Mouse (Mus musculus): Measurements from ENCODE around the gene Kcnh4. TPM values are rescaled to one million over a fixed set of nuclear protein-coding genes. Genes with fewer than 3 reads are reported as not detected.

Kcnh4 gene
- polyA plus RNA-seq, 1 experiment: 0.38 TPM

DNA sequence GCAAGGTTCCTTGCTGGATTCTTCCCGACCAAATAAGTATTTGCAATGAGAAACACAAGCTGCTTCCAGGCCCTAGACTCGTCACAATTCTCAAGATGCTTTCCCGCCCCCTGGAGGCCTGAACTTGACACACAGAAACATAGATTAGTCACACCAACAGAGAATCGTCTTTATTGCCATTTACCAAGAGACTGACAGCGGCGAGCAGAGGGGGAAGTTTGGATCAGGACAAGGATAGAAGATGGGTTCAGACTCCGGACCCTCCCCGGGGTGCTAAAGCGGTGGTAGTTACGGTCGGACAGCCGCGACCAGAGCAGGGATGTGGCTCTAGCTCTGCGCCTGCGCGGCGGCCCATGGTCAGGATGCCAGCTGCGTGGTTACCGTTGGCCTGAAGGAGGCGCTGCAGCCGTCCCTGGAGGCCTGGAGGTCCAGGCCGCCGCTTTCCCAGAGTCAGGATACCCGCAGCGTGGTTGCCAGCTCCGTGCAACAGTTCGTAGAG is 1.9 kb upstream of the Kcnh4 start:
- no peak overlapping the region for H3K27ac ChIP-seq (ENCODE audit: insufficient read depth, low read length)
- peak overlapping the region; percentile 56 for H3K4me3 ChIP-seq (replicated peaks; ENCODE audit: insufficient read depth, low read depth, low read length)
- 1% methylated on average over 27 of the region's 27 CpGs for WGBS
- DNase-seq: peak; percentile 86 to 94
- H3K27me3 ChIP-seq (ENCODE audit: control insufficient read depth, insufficient read depth, low read length): no peaks in the 10 kb centered on the region
- peak; percentile 28; the same call in 1 of the 2 replicates for TF ChIP-seq POLR2A (IDR thresholded peaks at IDR 0.05; ENCODE audit: borderline replicate concordance, insufficient read depth, low read length)
- peak; percentile 68 for TF ChIP-seq CTCF (IDR thresholded peaks at IDR 0.05; ENCODE audit: borderline replicate concordance, insufficient read depth, low read depth, low read length)
- H3K4me1 ChIP-seq (ENCODE audit: control insufficient read depth, insufficient read depth, low read length): no peaks in the 10 kb centered on the region

DNA sequence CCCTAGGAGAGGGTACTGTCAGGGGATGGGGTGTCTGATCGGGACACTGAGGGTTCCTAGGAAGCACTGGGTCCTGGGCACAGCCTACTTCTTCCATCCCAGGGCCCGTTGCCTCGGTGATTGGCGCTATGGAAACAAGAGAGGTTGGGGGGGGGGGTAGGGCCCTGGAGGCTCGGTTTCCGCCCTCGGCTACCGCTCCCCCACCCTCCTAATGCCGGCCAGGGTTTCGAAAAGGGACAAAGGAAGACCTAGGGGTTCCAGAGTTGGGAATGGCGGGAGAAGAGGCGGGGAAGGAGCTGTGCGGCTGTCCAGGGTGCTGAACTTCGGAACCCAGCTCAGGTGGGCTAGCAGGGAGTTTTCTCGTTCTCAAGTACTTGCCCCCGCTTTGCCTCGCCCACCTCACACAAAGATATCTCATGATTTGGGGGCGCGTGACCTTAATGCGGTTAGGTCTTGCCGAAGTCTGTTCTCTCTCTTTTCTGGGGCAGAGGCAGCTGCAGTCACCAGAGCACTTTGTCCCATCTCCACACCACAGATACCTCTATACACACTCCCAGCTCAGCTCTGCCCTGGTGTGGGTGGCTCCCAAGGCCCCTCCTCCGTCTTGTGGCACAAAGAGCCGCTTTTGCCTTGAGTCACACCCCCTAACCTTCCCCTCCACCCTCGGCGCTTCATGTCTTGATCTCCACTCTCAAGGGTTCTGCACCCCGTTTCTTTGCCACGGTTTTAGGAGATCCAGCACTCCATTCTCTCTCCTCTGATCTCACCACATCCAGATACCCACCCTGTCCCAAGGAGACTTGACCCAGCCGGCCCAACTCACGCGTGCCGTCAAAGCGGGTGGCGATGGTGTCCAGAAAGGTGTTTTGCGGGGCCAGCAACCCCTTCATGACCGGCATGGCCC is 783 bp downstream of the Kcnh4 start:
- DNase-seq: no peak
- no peaks in the 10 kb centered on the region for H3K4me1 ChIP-seq (ENCODE audit: control insufficient read depth, insufficient read depth, low read length)
- TF ChIP-seq CTCF (IDR thresholded peaks at IDR 0.05; ENCODE audit: borderline replicate concordance, insufficient read depth, low read depth, low read length) (no peak), POLR2A (IDR thresholded peaks at IDR 0.05; ENCODE audit: borderline replicate concordance, insufficient read depth, low read length) (no peak)
- H3K4me3 ChIP-seq (replicated peaks; ENCODE audit: insufficient read depth, low read depth, low read length): peak overlapping the region; percentile 16
- 15% methylated on average over 35 of the region's 35 CpGs for WGBS
- no peaks in the 10 kb centered on the region for H3K27me3 ChIP-seq (ENCODE audit: control insufficient read depth, insufficient read depth, low read length)
- no peak overlapping the region for H3K27ac ChIP-seq (ENCODE audit: insufficient read depth, low read length)

DNA sequence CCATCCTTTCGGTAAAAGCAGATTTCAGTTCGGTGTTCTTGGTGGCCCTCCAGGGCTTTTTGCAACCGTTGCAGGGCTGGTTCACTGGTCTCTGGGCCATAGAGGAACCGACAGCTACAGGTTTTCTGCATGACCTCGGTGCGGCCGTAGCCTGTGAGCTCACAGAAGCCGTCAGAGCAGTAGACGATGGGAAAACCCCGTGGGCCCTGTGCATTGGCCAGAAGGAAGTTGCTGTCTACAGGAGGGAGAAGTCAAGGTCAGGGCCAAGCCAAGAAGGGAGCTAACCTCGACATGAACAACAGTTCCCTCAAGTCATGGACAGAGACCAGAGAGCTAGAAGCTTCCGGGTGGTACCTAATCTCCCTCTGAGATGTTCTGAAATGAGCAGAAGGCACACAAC is 2.2 kb downstream of the Kcnh4 start:
- no peaks in the 10 kb centered on the region for H3K4me1 ChIP-seq (ENCODE audit: control insufficient read depth, insufficient read depth, low read length)
- no peak for DNase-seq
- TF ChIP-seq CTCF (IDR thresholded peaks at IDR 0.05; ENCODE audit: borderline replicate concordance, insufficient read depth, low read depth, low read length): no peak
- TF ChIP-seq POLR2A (IDR thresholded peaks at IDR 0.05; ENCODE audit: borderline replicate concordance, insufficient read depth, low read length): no peak
- no peak overlapping the region for H3K27ac ChIP-seq (ENCODE audit: insufficient read depth, low read length)
- H3K4me3 ChIP-seq (replicated peaks; ENCODE audit: insufficient read depth, low read depth, low read length): no peak overlapping the region
- H3K27me3 ChIP-seq (ENCODE audit: control insufficient read depth, insufficient read depth, low read length): no peaks in the 10 kb centered on the region
- 89% methylated on average over 12 of the region's 12 CpGs for WGBS

DNA sequence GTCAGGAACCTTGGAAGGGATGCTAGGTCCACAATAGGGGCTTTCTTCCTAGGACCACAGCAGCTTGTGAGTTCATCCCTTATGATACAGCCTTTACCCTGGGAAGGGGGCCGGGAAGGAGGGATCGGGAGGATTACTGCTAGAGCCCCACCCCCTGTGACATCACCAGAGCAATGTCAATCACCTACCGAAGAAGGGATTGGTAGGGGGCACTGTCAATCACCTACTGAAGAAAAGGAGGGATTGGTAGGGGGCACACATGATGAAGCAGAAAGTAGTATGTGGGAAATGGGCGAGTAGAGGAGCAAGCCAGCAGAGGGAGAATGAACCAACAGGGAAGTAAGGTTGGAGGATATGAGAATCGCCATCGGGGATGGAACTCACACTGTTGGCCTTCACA is 3.3 kb downstream of the Kcnh4 start:
- Histone ChIP-seq H3K27me3 (ENCODE audit: control insufficient read depth, insufficient read depth, low read length) (no peaks in the 10 kb centered on the region), H3K4me1 (ENCODE audit: control insufficient read depth, insufficient read depth, low read length) (no peaks in the 10 kb centered on the region), H3K4me3 (replicated peaks; ENCODE audit: insufficient read depth, low read depth, low read length) (no peak overlapping the region), H3K27ac (ENCODE audit: insufficient read depth, low read length) (no peak overlapping the region)
- no peak for DNase-seq
- no peak for TF ChIP-seq CTCF (IDR thresholded peaks at IDR 0.05; ENCODE audit: borderline replicate concordance, insufficient read depth, low read depth, low read length)
- TF ChIP-seq POLR2A (IDR thresholded peaks at IDR 0.05; ENCODE audit: borderline replicate concordance, insufficient read depth, low read length): no peak
- WGBS: 70% methylated on average over 6 of the region's 6 CpGs

DNA sequence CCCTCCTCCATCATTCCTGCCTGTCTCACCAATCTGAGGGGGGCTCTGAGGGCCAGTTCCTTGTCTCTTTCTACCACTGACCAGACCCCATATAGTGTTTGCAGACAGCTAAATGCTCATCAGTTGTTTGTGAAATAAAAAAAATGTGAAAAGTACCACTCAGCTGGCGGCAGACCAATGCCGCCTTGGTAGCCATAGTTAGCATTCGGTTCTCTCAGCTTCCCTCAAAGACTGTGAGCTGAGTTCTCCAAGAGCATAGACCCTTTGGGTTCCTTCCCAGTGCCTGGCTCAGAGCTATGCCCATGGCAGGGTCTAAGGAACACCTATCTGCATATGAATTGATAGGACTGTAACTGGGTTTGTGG is 5.1 kb downstream of the Kcnh4 start:
- H3K4me3 ChIP-seq (replicated peaks; ENCODE audit: insufficient read depth, low read depth, low read length): no peak overlapping the region
- no peak overlapping the region for H3K27ac ChIP-seq (ENCODE audit: insufficient read depth, low read length)
- H3K27me3 ChIP-seq (ENCODE audit: control insufficient read depth, insufficient read depth, low read length): no peaks in the 10 kb centered on the region
- no peaks in the 10 kb centered on the region for H3K4me1 ChIP-seq (ENCODE audit: control insufficient read depth, insufficient read depth, low read length)
- DNase-seq: no peak
- 80% methylated on average over 3 of the region's 3 CpGs for WGBS
- no peak for TF ChIP-seq CTCF (IDR thresholded peaks at IDR 0.05; ENCODE audit: borderline replicate concordance, insufficient read depth, low read depth, low read length)
- TF ChIP-seq POLR2A (IDR thresholded peaks at IDR 0.05; ENCODE audit: borderline replicate concordance, insufficient read depth, low read length): no peak

DNA sequence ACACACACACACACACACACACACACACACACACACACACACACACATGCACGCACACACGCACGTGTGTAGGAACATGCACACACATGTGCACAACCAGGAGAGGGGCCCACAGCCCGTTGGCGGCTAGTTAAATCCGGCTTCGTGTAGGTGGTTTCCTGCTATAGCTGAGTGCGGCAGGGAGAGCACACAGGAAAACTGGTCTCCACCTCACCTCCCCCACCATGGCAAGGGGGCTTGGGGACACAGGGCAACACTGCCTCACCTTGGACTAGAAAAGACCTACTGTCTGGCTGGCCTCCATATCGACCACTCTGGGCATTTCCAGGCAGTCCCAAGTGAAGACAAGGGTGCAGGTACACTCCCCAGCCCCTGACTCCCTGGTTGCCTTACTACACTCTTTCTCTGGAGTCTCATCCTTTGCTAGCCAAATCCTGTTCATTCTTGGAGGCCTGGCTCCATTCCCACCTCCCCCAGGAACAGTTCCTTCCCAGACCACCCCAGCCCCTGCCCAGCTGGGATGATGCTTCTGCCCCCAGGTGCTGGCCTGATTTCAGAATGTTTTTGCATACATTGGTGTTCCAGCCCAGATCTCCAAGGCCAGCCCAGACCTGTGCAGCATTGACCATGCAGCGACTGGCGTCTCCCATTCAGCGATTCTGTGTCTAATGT is 5.6 kb downstream of the Kcnh4 start:
- H3K27ac ChIP-seq (ENCODE audit: insufficient read depth, low read length): no peak overlapping the region
- 78% methylated on average over 12 of the region's 12 CpGs for WGBS
- H3K4me3 ChIP-seq (replicated peaks; ENCODE audit: insufficient read depth, low read depth, low read length): no peak overlapping the region
- H3K4me1 ChIP-seq (ENCODE audit: control insufficient read depth, insufficient read depth, low read length): no peaks in the 10 kb centered on the region
- DNase-seq: no peak
- H3K27me3 ChIP-seq (ENCODE audit: control insufficient read depth, insufficient read depth, low read length): no peaks in the 10 kb centered on the region
- TF ChIP-seq POLR2A (IDR thresholded peaks at IDR 0.05; ENCODE audit: borderline replicate concordance, insufficient read depth, low read length) (no peak), CTCF (IDR thresholded peaks at IDR 0.05; ENCODE audit: borderline replicate concordance, insufficient read depth, low read depth, low read length) (no peak)

DNA sequence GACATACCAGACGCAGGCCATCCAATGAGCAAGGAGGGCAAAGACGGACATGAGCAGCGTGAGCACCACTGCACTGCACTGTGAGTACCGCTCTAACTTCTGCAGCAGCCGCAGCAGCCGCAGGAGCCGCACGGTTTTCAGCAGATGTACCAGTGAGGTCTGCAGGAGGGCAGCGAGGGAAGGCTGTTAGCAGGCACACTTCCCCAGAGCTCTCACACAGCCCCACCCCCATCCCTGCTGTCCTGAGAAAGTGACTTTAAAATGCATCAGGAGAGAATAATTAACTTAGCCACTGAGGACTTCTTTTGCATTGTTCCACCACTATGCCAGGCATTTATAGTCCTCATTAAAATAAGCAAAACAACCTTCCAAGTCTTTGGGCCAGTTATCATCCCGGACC is 7.4 kb downstream of the Kcnh4 start:
- WGBS: 50% methylated on average over 10 of the region's 10 CpGs
- TF ChIP-seq CTCF (IDR thresholded peaks at IDR 0.05; ENCODE audit: borderline replicate concordance, insufficient read depth, low read depth, low read length) (no peak), POLR2A (IDR thresholded peaks at IDR 0.05; ENCODE audit: borderline replicate concordance, insufficient read depth, low read length) (no peak)

More for the DNA sequence above, 7.4 kb downstream of the Kcnh4 start:
- Histone ChIP-seq H3K27me3 (ENCODE audit: control insufficient read depth, insufficient read depth, low read length) (no peaks in the 10 kb centered on the region), H3K4me1 (ENCODE audit: control insufficient read depth, insufficient read depth, low read length) (no peaks in the 10 kb centered on the region), H3K4me3 (replicated peaks; ENCODE audit: insufficient read depth, low read depth, low read length) (no peak overlapping the region), H3K27ac (ENCODE audit: insufficient read depth, low read length) (no peak overlapping the region)
- no peak for DNase-seq
